Mouse (Mus musculus): ENCODE data around the gene Osbpl3. TPM values are rescaled to one million over a fixed set of nuclear protein-coding genes. Genes with fewer than 3 reads are reported as not detected.

Osbpl3 gene
- total and polyA plus RNA-seq, 3 experiments = 0.16 TPM; not detected in 2

DNA sequence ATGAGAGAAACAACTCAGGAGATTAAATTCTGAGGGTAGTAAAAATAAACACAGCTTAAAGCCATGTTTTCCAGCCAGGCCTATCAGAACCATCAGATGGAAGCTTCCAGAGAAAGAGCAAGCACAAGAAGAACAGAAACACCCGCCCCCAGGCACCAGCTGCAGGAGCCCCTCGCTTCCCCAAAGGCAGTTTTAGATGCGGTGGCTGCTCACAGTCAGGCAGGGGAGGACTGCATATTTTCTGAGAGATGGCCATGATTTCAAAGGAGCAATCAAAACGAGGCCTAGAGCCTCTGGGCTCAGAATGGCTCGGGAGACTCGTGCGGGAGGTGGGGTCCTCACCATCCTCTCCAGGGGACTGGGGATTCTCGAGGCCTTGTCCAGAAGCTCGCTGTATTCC is 133.4 kb downstream of the Osbpl3 start:
- ATAC-seq (ENCODE audit: extremely low read depth, insufficient number of reproducible peaks, low FRiP score, poor library complexity, severe bottlenecking) (no peak), DNase-seq (ENCODE audit: low spot score) (no peak)
- Histone ChIP-seq H3K9me3 (replicated peaks) (no peaks in the 10 kb centered on the region), H3K4me3 (ENCODE audit: low read depth, low read length) (no peak overlapping the region), H3K4me1 (ENCODE audit: insufficient read depth, low read depth, low read length) (no peaks in the 10 kb centered on the region), H3K36me3 (replicated peaks) (no peaks in the 10 kb centered on the region), H3K27me3 (ENCODE audit: insufficient read depth, low read length) (peaks cover 22% of the 10 kb centered on the region)
- TF ChIP-seq POLR2AphosphoS5 (IDR thresholded peaks at IDR 0.05; ENCODE audit: insufficient replicate concordance, low read depth, low read length) (no peak), GATA2 (IDR thresholded peaks at IDR 0.05; ENCODE audit: borderline replicate concordance, low read depth, low read length) (no peak), GATA1 (IDR thresholded peaks at IDR 0.05; ENCODE audit: borderline replicate concordance, low read length) (no peak), TAL1 (conservative IDR thresholded peaks at IDR 0.05; ENCODE audit: low read depth, low read length) (no peak), CTCF (IDR thresholded peaks at IDR 0.05; ENCODE audit: low read depth, low read length) (no peak)

GRCm38 (mm10) chr6:50321739-50322138 is 134.3 kb downstream of the Osbpl3 start:
- Histone ChIP-seq H3K36me3 (replicated peaks) (no peaks in the 10 kb centered on the region), H3K27me3 (ENCODE audit: insufficient read depth, low read length) (peaks cover 25% of the 10 kb centered on the region), H3K4me3 (ENCODE audit: low read depth, low read length) (no peak overlapping the region), H3K4me1 (ENCODE audit: insufficient read depth, low read depth, low read length) (no peaks in the 10 kb centered on the region), H3K9me3 (replicated peaks) (no peaks in the 10 kb centered on the region)
- TF ChIP-seq CTCF (IDR thresholded peaks at IDR 0.05; ENCODE audit: low read depth, low read length) = no peak
- TF ChIP-seq GATA2 (IDR thresholded peaks at IDR 0.05; ENCODE audit: borderline replicate concordance, low read depth, low read length) = no peak
- TF ChIP-seq TAL1 (conservative IDR thresholded peaks at IDR 0.05; ENCODE audit: low read depth, low read length) = no peak
- no peak for TF ChIP-seq GATA1 (IDR thresholded peaks at IDR 0.05; ENCODE audit: borderline replicate concordance, low read length)
- DNase-seq (ENCODE audit: low spot score) (no peak), ATAC-seq (ENCODE audit: extremely low read depth, insufficient number of reproducible peaks, low FRiP score, poor library complexity, severe bottlenecking) (no peak)

- no peaks in the 10 kb centered on the region for H3K9me3 ChIP-seq (replicated peaks)
- H3K27me3 ChIP-seq (ENCODE audit: insufficient read depth, low read length) = peaks cover 20% of the 10 kb centered on the region
- DNase-seq (ENCODE audit: low spot score) = no peak
- no peak for ATAC-seq (ENCODE audit: extremely low read depth, insufficient number of reproducible peaks, low FRiP score, poor library complexity, severe bottlenecking)
- no peaks in the 10 kb centered on the region for H3K36me3 ChIP-seq (replicated peaks)
- no peak for TF ChIP-seq TAL1 (conservative IDR thresholded peaks at IDR 0.05; ENCODE audit: low read depth, low read length)
- no peak for TF ChIP-seq CTCF (IDR thresholded peaks at IDR 0.05; ENCODE audit: low read depth, low read length)
- no peak for TF ChIP-seq GATA2 (IDR thresholded peaks at IDR 0.05; ENCODE audit: borderline replicate concordance, low read depth, low read length)
- no peak for TF ChIP-seq POLR2AphosphoS5 (IDR thresholded peaks at IDR 0.05; ENCODE audit: insufficient replicate concordance, low read depth, low read length)
- TF ChIP-seq GATA1 (IDR thresholded peaks at IDR 0.05; ENCODE audit: borderline replicate concordance, low read length) = no peak
- H3K4me3 ChIP-seq (ENCODE audit: low read depth, low read length) = no peak overlapping the region
- no peaks in the 10 kb centered on the region for H3K4me1 ChIP-seq (ENCODE audit: insufficient read depth, low read depth, low read length)
Measured at GRCm38 (mm10) chr6:50318590-50319172, 137.3 kb downstream of the Osbpl3 start.

GRCm38 (mm10) chr6:50318150-50318549 is 137.9 kb downstream of the Osbpl3 start:
- Histone ChIP-seq H3K9me3 (replicated peaks) (no peaks in the 10 kb centered on the region), H3K4me1 (ENCODE audit: insufficient read depth, low read depth, low read length) (0 out of 2 replicates have a peak, but pooled peaks cover 3% of the 10 kb centered on the region), H3K4me3 (ENCODE audit: low read depth, low read length) (no peak overlapping the region), H3K27me3 (ENCODE audit: insufficient read depth, low read length) (peaks cover 20% of the 10 kb centered on the region), H3K36me3 (replicated peaks) (no peaks in the 10 kb centered on the region)
- TF ChIP-seq CTCF (IDR thresholded peaks at IDR 0.05; ENCODE audit: low read depth, low read length) (no peak), GATA1 (IDR thresholded peaks at IDR 0.05; ENCODE audit: borderline replicate concordance, low read length) (no peak), TAL1 (conservative IDR thresholded peaks at IDR 0.05; ENCODE audit: low read depth, low read length) (no peak), GATA2 (IDR thresholded peaks at IDR 0.05; ENCODE audit: borderline replicate concordance, low read depth, low read length) (no peak), POLR2AphosphoS5 (IDR thresholded peaks at IDR 0.05; ENCODE audit: insufficient replicate concordance, low read depth, low read length) (no peak)
- ATAC-seq (ENCODE audit: extremely low read depth, insufficient number of reproducible peaks, low FRiP score, poor library complexity, severe bottlenecking) (no peak), DNase-seq (ENCODE audit: low spot score) (no peak)

DNA sequence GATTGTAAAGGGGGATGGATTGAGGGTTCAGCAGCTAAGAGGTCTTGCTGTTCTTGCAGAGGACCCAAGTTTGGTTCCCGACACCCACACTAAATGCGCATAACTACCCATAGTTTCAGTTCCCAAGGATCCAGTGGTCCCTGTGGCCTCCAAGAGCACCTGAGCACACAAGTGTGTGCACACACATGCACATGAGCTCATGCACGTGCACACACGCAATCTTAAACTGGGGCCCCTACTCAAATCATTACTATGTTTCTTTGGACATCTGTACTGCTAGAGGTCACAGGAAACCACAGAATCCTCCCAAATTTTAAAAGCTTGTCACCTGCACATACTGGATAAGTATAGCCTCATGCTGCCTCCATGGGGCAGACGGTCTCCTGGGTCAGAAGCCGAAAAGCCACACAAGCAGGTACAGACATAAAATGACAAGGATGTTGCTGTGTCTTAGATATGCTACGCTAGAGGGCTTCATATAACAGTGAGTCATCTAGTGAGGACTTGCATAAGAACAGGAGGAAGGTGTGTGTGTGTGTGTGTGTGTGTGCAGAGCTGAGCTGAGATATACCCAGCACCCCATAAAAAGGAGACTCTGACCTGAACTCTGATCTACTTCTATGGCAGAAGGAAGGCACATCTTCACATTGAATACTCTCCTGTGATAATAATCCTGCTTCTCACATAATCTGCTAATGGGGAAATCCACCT is 139.1 kb downstream of the Osbpl3 start:
- Histone ChIP-seq H3K9me3 (replicated peaks) (no peaks in the 10 kb centered on the region), H3K4me1 (ENCODE audit: insufficient read depth, low read depth, low read length) (0 out of 2 replicates have a peak, but pooled peaks cover 3% of the 10 kb centered on the region), H3K36me3 (replicated peaks) (no peaks in the 10 kb centered on the region), H3K27me3 (ENCODE audit: insufficient read depth, low read length) (peaks cover 18% of the 10 kb centered on the region), H3K4me3 (ENCODE audit: low read depth, low read length) (no peak overlapping the region)
- DNase-seq (ENCODE audit: low spot score) (no peak), ATAC-seq (ENCODE audit: extremely low read depth, insufficient number of reproducible peaks, low FRiP score, poor library complexity, severe bottlenecking) (no peak)
- TF ChIP-seq POLR2AphosphoS5 (IDR thresholded peaks at IDR 0.05; ENCODE audit: insufficient replicate concordance, low read depth, low read length) = no peak
- no peak for TF ChIP-seq GATA2 (IDR thresholded peaks at IDR 0.05; ENCODE audit: borderline replicate concordance, low read depth, low read length)
- TF ChIP-seq GATA1 (IDR thresholded peaks at IDR 0.05; ENCODE audit: borderline replicate concordance, low read length) = no peak
- TF ChIP-seq CTCF (IDR thresholded peaks at IDR 0.05; ENCODE audit: low read depth, low read length) = no peak
- no peak for TF ChIP-seq TAL1 (conservative IDR thresholded peaks at IDR 0.05; ENCODE audit: low read depth, low read length)

- TF ChIP-seq CTCF (IDR thresholded peaks at IDR 0.05; ENCODE audit: low read depth, low read length) (no peak), TAL1 (conservative IDR thresholded peaks at IDR 0.05; ENCODE audit: low read depth, low read length) (no peak), POLR2AphosphoS5 (IDR thresholded peaks at IDR 0.05; ENCODE audit: insufficient replicate concordance, low read depth, low read length) (no peak), GATA1 (IDR thresholded peaks at IDR 0.05; ENCODE audit: borderline replicate concordance, low read length) (no peak), GATA2 (IDR thresholded peaks at IDR 0.05; ENCODE audit: borderline replicate concordance, low read depth, low read length) (no peak)
- Histone ChIP-seq H3K4me1 (ENCODE audit: insufficient read depth, low read depth, low read length) (0 out of 2 replicates have a peak, but pooled peaks cover 3% of the 10 kb centered on the region), H3K9me3 (replicated peaks) (no peaks in the 10 kb centered on the region), H3K4me3 (ENCODE audit: low read depth, low read length) (no peak overlapping the region), H3K36me3 (replicated peaks) (no peaks in the 10 kb centered on the region), H3K27me3 (ENCODE audit: insufficient read depth, low read length) (peaks cover 15% of the 10 kb centered on the region)
- DNase-seq (ENCODE audit: low spot score) (no peak), ATAC-seq (ENCODE audit: extremely low read depth, insufficient number of reproducible peaks, low FRiP score, poor library complexity, severe bottlenecking) (no peak)
Measured at GRCm38 (mm10) chr6:50314406-50315071, 141.5 kb downstream of the Osbpl3 start.
